Mouse (Mus musculus): ENCODE results near the gene Cdk2. TPM values are rescaled to one million over a fixed set of nuclear protein-coding genes. Genes with fewer than 3 reads are reported as not detected.
A peak's percentile ranks its signal among the peaks of the same experiment; 100 is the strongest.
"Not testable (repeated sequence)": the region's sequence is repeated elsewhere in the genome, so short reads cannot be mapped to it uniquely, and the experiment has no call there.

The Cdk2 gene
- polyA plus RNA-seq, 1 experiment from 2014 or later: 85.5 TPM

DNA sequence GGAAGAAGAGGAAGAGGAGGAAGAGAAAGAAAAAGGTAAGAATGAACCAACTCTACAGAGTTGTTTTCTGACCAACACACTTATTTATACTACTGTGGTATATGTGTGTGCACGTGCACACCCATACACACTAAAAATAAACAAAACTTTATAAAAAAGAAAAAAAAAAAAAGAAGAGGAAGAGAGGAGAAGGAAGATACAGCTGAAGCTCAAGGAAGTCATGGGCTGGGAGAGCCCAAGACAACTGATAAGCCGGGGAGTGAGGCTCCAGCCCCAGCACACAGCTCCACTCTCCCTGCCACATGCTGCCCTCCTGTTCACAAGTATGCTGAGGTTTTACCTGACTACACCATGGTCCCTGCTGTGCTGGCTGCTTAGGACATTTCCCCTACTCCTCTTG lies 35.5 kb upstream of the Cdk2 start:
- ATAC-seq (ENCODE audit: low FRiP score, low read depth): no peak
- peaks cover 49% of the 10 kb centered on the region for H3K27me3 ChIP-seq
- H3K36me3 ChIP-seq: no peaks in the 10 kb centered on the region
- H3K9me3 ChIP-seq: no peaks in the 10 kb centered on the region
- H3K4me1 ChIP-seq: peaks cover 13% of the 10 kb centered on the region
- WGBS: 79% methylated on average over 2 of the region's 2 CpGs
- H3K9ac ChIP-seq (replicated peaks): no peak overlapping the region
- H3K4me2 ChIP-seq (replicated peaks): no peak overlapping the region
- H3K4me3 ChIP-seq: no peak overlapping the region
- H3K27ac ChIP-seq (replicated peaks): no peak overlapping the region

DNA sequence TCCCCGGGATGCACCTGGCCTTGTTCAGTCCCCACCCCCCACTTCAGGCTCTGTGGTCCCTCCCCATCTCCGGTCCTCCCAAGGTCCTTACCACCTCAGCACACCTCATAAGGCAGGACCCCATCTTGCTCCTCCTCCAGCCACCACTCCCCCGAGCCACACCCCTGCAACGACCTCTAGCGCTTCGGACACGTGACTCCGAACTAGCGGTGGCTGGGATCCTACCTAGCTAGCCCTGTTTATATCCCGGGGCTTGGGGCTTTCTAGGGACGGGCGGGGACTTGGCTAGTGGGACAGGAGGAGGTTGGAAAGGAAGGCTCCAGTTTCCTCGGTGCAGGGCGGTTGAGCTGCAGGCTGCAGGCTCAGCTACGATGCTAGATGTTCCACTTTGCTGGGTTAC lies 32.6 kb upstream of the Cdk2 start:
- no peaks in the 10 kb centered on the region for H3K9me3 ChIP-seq
- ATAC-seq (ENCODE audit: low FRiP score, low read depth): peak; percentile 38; the same call in 1 of the 2 replicates
- H3K4me2 ChIP-seq (replicated peaks): peak overlapping the region; percentile 41
- peak overlapping the region; percentile 5; the same call in 1 of the 2 replicates for H3K4me3 ChIP-seq
- no peaks in the 10 kb centered on the region for H3K4me1 ChIP-seq
- WGBS: 3% methylated on average over 15 of the region's 15 CpGs
- no peaks in the 10 kb centered on the region for H3K36me3 ChIP-seq
- H3K27ac ChIP-seq (replicated peaks): no peak overlapping the region
- no peak overlapping the region for H3K9ac ChIP-seq (replicated peaks)
- H3K27me3 ChIP-seq: peaks cover 20% of the 10 kb centered on the region

DNA sequence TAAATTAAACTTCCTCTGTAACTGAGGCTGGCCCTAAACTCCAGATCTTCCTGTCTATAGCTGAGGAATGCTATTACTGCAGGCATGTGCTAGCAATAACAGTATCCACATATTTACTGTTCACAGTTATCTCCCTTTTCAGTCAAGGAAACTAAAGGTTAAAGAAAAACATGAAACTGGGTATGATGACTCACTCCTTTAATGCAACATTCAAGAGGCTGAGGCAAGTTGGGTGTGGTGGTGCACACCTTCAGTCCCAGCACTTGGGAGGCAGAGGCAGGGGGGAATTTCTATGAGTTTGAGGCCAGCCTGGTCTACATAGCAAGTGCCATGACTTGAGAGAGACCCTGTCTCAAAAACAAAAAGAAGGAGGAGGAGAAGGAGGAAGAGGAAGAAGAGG lies 27.2 kb upstream of the Cdk2 start:
- Histone ChIP-seq H3K9ac (replicated peaks) (no peak overlapping the region), H3K9me3 (no peaks in the 10 kb centered on the region), H3K4me2 (replicated peaks) (no peak overlapping the region), H3K27me3 (0 out of 2 replicates have a peak, but pooled peaks cover 5% of the 10 kb centered on the region), H3K4me1 (no peaks in the 10 kb centered on the region), H3K4me3 (no peak overlapping the region), H3K27ac (replicated peaks) (no peak overlapping the region), H3K36me3 (no peaks in the 10 kb centered on the region)
- no peak for ATAC-seq (ENCODE audit: low FRiP score, low read depth)

DNA sequence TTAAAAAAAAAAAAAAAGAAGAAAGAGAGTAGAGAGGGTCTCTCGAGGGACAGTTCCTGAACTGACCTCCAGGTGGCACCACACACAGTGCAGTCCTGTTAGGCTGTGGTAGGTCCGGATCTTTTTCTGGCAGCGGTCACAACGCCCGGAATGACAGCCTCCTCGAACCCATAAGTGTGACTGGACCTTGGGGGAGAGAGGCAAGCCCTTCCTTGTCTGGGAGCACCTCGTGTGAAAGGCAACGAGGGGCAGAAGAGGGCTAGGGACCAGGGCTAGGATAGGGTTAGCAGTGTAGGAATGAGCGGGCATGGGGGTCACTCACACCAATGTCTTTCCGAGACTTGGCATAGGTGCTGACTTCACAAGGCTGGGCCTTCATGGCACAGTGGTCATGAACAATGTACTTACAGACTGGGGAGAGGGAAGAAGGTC lies 26.2 kb upstream of the Cdk2 start:
- Histone ChIP-seq H3K4me1 (no peaks in the 10 kb centered on the region), H3K4me3 (no peak overlapping the region), H3K9ac (replicated peaks) (no peak overlapping the region), H3K4me2 (replicated peaks) (no peak overlapping the region), H3K9me3 (no peaks in the 10 kb centered on the region), H3K36me3 (no peaks in the 10 kb centered on the region), H3K27ac (replicated peaks) (no peak overlapping the region), H3K27me3 (no peaks in the 10 kb centered on the region)
- peak; percentile 65 for ATAC-seq (ENCODE audit: low FRiP score, low read depth)
- WGBS: 14% methylated on average over 10 of the region's 10 CpGs

DNA sequence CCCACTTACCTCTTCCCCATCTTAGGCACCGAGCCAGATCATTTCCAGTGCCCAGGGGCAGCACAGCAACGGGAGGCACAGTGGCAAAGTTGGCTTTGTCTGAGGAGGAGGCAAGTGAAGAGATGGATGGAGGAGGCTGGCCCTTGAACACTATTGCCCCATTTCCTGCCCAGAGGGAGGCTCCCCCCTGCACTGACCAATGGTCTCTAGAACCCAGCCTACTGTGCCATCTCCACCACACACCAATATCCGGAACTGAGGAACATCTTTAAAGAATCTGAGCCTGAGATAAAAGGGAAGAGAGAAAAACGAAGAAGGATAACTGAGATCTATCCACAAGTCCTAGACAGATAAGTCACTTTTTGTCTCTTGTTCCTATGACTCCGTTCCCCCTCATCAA lies 23.2 kb upstream of the Cdk2 start:
- H3K27me3 ChIP-seq: no peaks in the 10 kb centered on the region
- H3K9ac ChIP-seq (replicated peaks): no peak overlapping the region
- no peaks in the 10 kb centered on the region for H3K4me1 ChIP-seq
- H3K36me3 ChIP-seq: no peaks in the 10 kb centered on the region
- 94% methylated on average over 5 of the region's 5 CpGs for WGBS
- no peak for ATAC-seq (ENCODE audit: low FRiP score, low read depth)
- H3K9me3 ChIP-seq: no peaks in the 10 kb centered on the region
- no peak overlapping the region for H3K4me3 ChIP-seq
- no peak overlapping the region for H3K27ac ChIP-seq (replicated peaks)
- no peak overlapping the region for H3K4me2 ChIP-seq (replicated peaks)

DNA sequence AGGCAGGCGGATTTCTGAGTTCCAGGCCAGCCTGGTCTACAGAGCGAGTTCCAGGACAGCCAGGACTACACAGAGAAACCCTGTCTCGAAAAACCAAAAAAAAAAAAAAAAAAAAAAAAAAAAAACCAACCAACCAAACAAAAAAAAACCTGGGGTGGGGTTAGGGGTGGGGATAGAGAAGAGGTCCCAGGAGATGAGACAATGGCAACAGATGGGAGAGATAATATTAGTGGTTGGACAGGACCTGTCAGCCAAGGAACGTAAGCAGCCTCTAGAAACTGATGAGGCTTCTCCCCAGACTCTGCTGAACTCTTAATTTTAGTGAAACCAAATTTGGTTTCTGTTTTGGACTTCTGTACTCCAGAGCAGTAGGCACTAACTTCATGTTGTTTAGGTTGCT lies 20.6 kb upstream of the Cdk2 start:
- not testable (repeated sequence) for H3K4me3 ChIP-seq; H3K36me3 ChIP-seq; H3K4me1 ChIP-seq; H3K27me3 ChIP-seq; H3K9me3 ChIP-seq; H3K9ac ChIP-seq (replicated peaks); ATAC-seq (ENCODE audit: low FRiP score, low read depth); H3K4me2 ChIP-seq (replicated peaks); H3K27ac ChIP-seq (replicated peaks)
- 90% methylated on average over 4 of the region's 4 CpGs for WGBS

DNA sequence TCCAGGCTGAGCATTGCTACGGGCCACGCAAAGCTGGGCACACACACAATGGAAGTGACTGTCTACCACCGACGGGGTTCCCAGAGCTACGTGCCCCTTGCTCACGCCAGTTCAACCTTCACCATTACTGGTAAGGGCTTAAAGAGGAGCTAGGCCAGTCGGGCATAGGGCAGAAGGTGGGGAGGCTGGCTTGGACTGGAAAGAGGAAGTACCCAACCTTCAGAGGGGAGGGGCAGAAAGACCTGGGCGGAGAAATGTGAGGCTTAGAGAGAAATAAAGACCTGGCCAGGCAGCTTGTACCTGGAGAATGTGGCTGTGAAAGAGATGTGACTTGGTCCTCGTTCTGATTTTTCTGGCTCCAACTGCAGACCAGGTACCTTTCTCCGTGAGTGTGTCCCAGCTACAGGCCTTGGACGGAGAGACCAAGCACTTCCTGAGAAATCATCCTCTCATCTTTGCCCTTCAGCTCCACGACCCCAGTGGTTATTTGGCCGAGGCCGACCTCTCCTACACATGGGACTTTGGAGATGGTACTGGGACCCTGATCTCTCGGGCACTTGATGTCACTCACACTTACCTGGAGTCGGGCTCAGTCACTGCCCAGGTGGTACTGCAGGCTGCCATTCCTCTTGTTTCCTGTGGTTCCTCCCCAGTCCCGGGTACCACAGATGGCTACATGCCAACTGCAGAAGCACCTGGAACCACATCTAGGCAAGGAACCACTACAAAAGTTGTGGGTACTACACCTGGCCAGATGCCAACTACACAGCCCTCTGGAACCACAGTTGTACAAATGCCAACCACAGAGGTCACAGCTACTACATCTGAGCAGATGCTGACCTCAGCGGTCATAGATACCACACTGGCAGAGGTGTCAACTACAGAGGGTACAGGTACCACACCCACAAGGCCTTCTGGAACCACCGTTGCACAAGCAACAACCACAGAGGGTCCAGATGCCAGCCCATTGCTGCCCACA lies 11.0 kb upstream of the Cdk2 start:
- 0 out of 2 replicates have a peak, but pooled peaks cover 5% of the 10 kb centered on the region for H3K27me3 ChIP-seq
- H3K4me2 ChIP-seq (replicated peaks): no peak overlapping the region
- ATAC-seq (ENCODE audit: low FRiP score, low read depth): no peak
- no peaks in the 10 kb centered on the region for H3K36me3 ChIP-seq
- no peaks in the 10 kb centered on the region for H3K9me3 ChIP-seq
- no peaks in the 10 kb centered on the region for H3K4me1 ChIP-seq
- H3K4me3 ChIP-seq: no peak overlapping the region
- no peak overlapping the region for H3K9ac ChIP-seq (replicated peaks)
- 85% methylated on average over 19 of the region's 19 CpGs for WGBS
- no peak overlapping the region for H3K27ac ChIP-seq (replicated peaks)

DNA sequence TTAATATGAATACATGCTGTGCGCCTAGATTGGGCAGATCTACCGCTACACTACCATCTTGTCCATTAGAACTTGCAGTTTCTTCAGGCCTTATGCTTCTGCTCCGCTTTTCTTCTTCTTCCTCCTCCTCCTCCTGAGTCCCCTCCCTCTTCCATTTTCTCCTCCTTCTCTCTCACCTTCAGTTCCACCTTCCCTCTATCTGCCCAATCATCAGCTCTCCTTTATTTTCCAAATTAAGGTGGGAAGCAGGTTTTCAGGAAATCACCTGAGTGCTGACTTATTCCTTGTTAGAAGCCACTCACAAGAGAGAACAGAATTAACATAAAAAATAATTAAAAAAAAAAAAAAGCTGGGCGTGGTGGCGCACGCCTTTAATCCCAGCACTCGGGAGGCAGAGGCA lies 6.5 kb upstream of the Cdk2 start:
- not testable (repeated sequence) for H3K27me3 ChIP-seq; H3K4me2 ChIP-seq (replicated peaks); H3K9me3 ChIP-seq; H3K36me3 ChIP-seq; ATAC-seq (ENCODE audit: low FRiP score, low read depth); H3K4me3 ChIP-seq; H3K27ac ChIP-seq (replicated peaks); H3K4me1 ChIP-seq; H3K9ac ChIP-seq (replicated peaks)
- WGBS: 97% methylated on average over 7 of the region's 7 CpGs

DNA sequence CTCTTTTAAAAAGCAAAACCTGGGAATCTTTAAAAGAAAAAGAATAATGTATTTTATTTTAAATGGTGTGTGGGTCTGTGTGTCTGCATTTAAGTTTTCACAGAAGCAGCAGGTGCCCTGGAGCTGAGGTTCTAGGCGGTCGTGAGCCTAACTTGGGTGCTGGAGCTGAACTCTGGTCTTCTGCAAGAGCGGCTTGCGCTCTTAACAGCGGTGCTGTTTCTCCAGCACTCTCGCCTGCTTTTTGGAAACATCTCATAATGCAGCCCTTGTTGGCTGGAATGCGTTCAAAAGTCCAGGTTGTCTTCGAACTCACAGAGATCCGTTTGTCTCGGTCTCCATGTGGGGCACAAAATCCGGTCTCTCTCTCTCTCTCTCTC lies 474 bp upstream of the Cdk2 start:
- H3K9ac ChIP-seq (replicated peaks): no peak overlapping the region; the same call in 1 of the 2 replicates
- no peak overlapping the region for H3K27ac ChIP-seq (replicated peaks)
- H3K36me3 ChIP-seq: peaks cover 16% of the 10 kb centered on the region
- ATAC-seq (ENCODE audit: low FRiP score, low read depth): peak; percentile 17
- 0 out of 2 replicates have a peak, but pooled peaks cover 5% of the 10 kb centered on the region for H3K27me3 ChIP-seq
- H3K9me3 ChIP-seq: no peaks in the 10 kb centered on the region
- H3K4me2 ChIP-seq (replicated peaks): peak overlapping the region; percentile 63
- H3K4me3 ChIP-seq: peak overlapping the region; percentile 65
- 9% methylated on average over 11 of the region's 11 CpGs for whole genome bisulfite sequencing
- H3K4me1 ChIP-seq: peaks cover 23% of the 10 kb centered on the region

DNA sequence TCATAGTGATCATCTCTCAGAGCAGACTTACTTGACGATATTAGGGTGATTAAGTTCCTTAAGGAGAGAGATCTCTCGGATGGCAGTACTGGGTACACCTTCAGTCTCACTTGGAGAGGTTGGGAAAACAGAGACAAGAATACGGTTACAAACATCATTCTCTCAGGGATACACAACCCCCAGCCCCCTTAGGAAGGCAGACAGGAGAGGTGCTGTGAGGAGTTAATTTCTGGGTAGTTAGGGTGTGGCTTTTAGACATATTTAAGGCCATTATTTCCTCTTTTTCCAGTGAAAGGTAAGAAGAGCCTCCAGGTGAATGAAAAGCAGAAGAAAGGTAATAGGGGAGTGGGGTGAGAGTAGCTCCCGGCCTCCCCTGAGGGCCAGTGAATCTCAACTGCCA lies 936 bp downstream of the Cdk2 start, which contains the start of gene Pmel:
Pmel (plus strand) TSS at position 301 of the 400 bp plus-strand sequence.
- Histone ChIP-seq H3K9ac (replicated peaks) (peak within 1 kb of the TSS; percentile 65), H3K4me3 (peak within 1 kb of the TSS; percentile 65), H3K4me1 (peaks cover 23% of the 10 kb centered on the region), H3K4me2 (replicated peaks) (peak within 1 kb of the TSS; percentile 63), H3K27ac (replicated peaks) (peak within 1 kb of the TSS; percentile 77), H3K27me3 (0 out of 2 replicates have a peak, but pooled peaks cover 5% of the 10 kb centered on the region), H3K36me3 (peaks cover 30% of the 10 kb centered on the region), H3K9me3 (no peaks in the 10 kb centered on the region)
- no peak for ATAC-seq (ENCODE audit: low FRiP score, low read depth)
- WGBS: 23% methylated on average over 4 of the region's 4 CpGs

DNA sequence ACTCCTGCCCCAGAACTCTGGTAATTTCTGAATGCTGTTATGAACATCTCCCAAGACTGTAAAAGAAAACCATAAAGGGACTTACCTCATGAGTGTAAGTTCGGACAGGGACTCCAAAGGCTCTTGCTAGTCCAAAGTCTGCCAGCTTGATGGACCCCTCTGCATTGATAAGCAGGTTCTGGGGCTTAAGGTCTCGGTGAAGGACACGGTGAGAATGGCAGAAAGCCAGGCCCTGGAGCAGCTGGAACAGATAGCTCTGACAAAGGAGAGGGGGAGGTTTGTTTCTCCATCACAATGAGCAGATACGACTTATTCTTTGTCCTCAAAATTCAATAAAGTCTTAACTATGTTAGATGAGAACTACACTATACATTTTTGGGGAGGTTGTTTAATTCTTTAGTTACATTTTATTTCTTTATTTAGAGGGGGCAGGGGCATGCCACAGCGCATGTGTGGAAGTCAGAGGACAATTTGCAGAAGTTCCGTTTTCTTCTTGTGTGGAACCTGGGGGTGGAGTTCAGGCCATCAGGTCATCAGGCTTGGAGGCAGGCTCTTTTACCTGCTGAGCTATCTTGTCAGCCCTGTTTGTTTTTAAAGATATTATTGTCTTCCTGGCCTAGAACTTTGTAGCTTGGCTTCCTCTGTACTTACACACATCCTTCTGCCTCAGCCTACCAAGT lies 2.4 kb downstream of the Cdk2 start:
- Histone ChIP-seq H3K4me1 (peaks cover 23% of the 10 kb centered on the region), H3K36me3 (peaks cover 39% of the 10 kb centered on the region), H3K27ac (replicated peaks) (no peak overlapping the region), H3K9ac (replicated peaks) (no peak overlapping the region), H3K9me3 (no peaks in the 10 kb centered on the region), H3K4me2 (replicated peaks) (no peak overlapping the region), H3K27me3 (0 out of 2 replicates have a peak, but pooled peaks cover 5% of the 10 kb centered on the region), H3K4me3 (no peak overlapping the region)
- 80% methylated on average over 6 of the region's 6 CpGs for WGBS
- ATAC-seq (ENCODE audit: low FRiP score, low read depth): no peak

DNA sequence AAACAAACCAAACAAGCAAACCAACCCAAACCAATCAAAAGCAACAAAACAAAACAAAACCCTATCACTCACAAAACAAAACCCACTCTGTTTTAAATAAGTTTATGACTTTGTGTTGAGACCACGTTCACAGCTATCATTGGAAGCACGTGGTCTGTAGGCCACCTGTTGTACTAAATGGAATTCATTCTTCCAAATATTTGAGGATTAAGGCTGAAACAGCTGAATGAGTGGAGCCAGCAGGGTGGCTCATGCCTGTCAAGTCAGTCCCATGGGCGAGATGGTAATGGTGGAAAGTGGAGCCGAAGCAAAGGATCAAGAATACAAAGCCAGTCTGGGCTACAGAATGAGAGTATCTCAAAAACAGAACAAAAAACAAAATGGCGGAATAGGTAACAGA lies 4.1 kb downstream of the Cdk2 start:
- Histone ChIP-seq H3K4me1 (peaks cover 22% of the 10 kb centered on the region), H3K27me3 (0 out of 2 replicates have a peak, but pooled peaks cover under 1% of the 10 kb centered on the region), H3K4me2 (replicated peaks) (no peak overlapping the region), H3K36me3 (peaks cover 39% of the 10 kb centered on the region), H3K9ac (replicated peaks) (no peak overlapping the region), H3K9me3 (no peaks in the 10 kb centered on the region), H3K27ac (replicated peaks) (no peak overlapping the region), H3K4me3 (no peak overlapping the region)
- ATAC-seq (ENCODE audit: low FRiP score, low read depth): no peak
- WGBS: 79% methylated on average over 5 of the region's 5 CpGs

Measured in midbrain, embryonic 12.5 days (tissue).